Mouse (Mus musculus) v-Abl transformed pro-B cells (cell line): ENCODE measurements around the gene Kcnd1.

ENCODE experiments used
- in situ Hi-C, 2 experiments: fragments of 400-800 bp; cut with MboI; formaldehyde crosslinking; loops; one replicate each; pipeline ENCODE4 v1.15.1; 2025; ENCODE audit not compliant: unreplicated experiment in 2 of 2

The Kcnd1 gene

GRCm38 (mm10) chrX:7821865-7822779, at the start of gene Kcnd1:
TSS of gene Kcnd1 (plus strand) at chrX:7822289.
- in situ Hi-C loops, result loop anchor here (25.0 kb wide), 1 partner anchor 190 kb away; the partner anchor contains the start of gene Glod5 (in 2 of the 2)

- in situ Hi-C loops, result loop anchor here in 1 of 2 experiments (10.0 kb wide), 1 partner anchor 348 kb away; no protein-coding TSS in a partner anchor
Observed at GRCm38 (mm10) chrX:7772766-7773165, 49.3 kb upstream of the Kcnd1 start.

GRCm38 (mm10) chrX:7775501-7776205, 46.4 kb upstream of the Kcnd1 start:
- in situ Hi-C loops, result loop anchor here in 1 of 2 experiments (10.0 to 25.0 kb wide), 2 partner anchors 351 to 1513 kb away; no protein-coding TSS in a partner anchor

- in situ Hi-C loops, result loop anchor here in 1 of 2 experiments (10.0 to 25.0 kb wide), 2 partner anchors 352 to 1514 kb away; no protein-coding TSS in a partner anchor
Observed at GRCm38 (mm10) chrX:7776329-7777082, 45.6 kb upstream of the Kcnd1 start.

GRCm38 (mm10) chrX:7778450-7779244, 43.4 kb upstream of the Kcnd1 start:
- in situ Hi-C loops, result loop anchor here in 1 of 2 experiments (10.0 to 25.0 kb wide), 2 partner anchors 354 to 1516 kb away; no protein-coding TSS in a partner anchor

- in situ Hi-C loops, result loop anchor here in 1 of 2 experiments (10.0 to 25.0 kb wide), 2 partner anchors 354 to 1517 kb away; no protein-coding TSS in a partner anchor
Observed at GRCm38 (mm10) chrX:7779294-7779693, 42.8 kb upstream of the Kcnd1 start.

GRCm38 (mm10) chrX:7782603-7783092, 39.4 kb upstream of the Kcnd1 start:
- in situ Hi-C loops, result loop anchor here in 1 of 2 experiments (25.0 kb wide), 1 partner anchor 1520 kb away; no protein-coding TSS in a partner anchor

GRCm38 (mm10) chrX:7789542-7790136, 32.5 kb upstream of the Kcnd1 start, which contains the start of gene Gripap1:
TSS of gene Gripap1 (plus strand) at chrX:7789765.
- in situ Hi-C loops, result loop anchor here (5.0 to 25.0 kb wide), 3 partner anchors 42 to 1527 kb away; no protein-coding TSS in a partner anchor

GRCm38 (mm10) chrX:7790309-7790708, 31.8 kb upstream of the Kcnd1 start:
- in situ Hi-C loops, result loop anchor here (5.0 to 25.0 kb wide), 3 partner anchors 43 to 1528 kb away; no protein-coding TSS in a partner anchor

GRCm38 (mm10) chrX:7793361-7793760, 28.7 kb upstream of the Kcnd1 start:
- in situ Hi-C loops, result loop anchor here (5.0 to 25.0 kb wide), 3 partner anchors 46 to 1531 kb away; no protein-coding TSS in a partner anchor

- in situ Hi-C loops, result loop anchor here (10.0 to 25.0 kb wide), 2 partner anchors 50 to 1533 kb away; no protein-coding TSS in a partner anchor
Observed at GRCm38 (mm10) chrX:7795016-7795415, 27.1 kb upstream of the Kcnd1 start.

GRCm38 (mm10) chrX:7797327-7797726, 24.8 kb upstream of the Kcnd1 start:
- in situ Hi-C loops, result loop anchor here (10.0 to 25.0 kb wide), 2 partner anchors 53 to 1535 kb away; no protein-coding TSS in a partner anchor

- in situ Hi-C loops, result loop anchor here (25.0 kb wide), 1 partner anchor 210 kb away; the partner anchor contains the start of gene Glod5 (in 2 of the 2)
Observed at GRCm38 (mm10) chrX:7802157-7802556, 19.9 kb upstream of the Kcnd1 start.

- in situ Hi-C loops, result loop anchor here (25.0 kb wide), 1 partner anchor 197 kb away; the partner anchor contains the start of gene Glod5 (in 2 of the 2)
Observed at GRCm38 (mm10) chrX:7815016-7815415, 7.1 kb upstream of the Kcnd1 start.

GRCm38 (mm10) chrX:7837146-7837545, 15.1 kb downstream of the Kcnd1 start:
- in situ Hi-C loops, result no loop called here

GRCm38 (mm10) chrX:7840842-7841162, 18.7 kb downstream of the Kcnd1 start:
- in situ Hi-C loops, result no loop called here

- in situ Hi-C loops, result no loop called here
Observed at GRCm38 (mm10) chrX:7841163-7842162, 19.4 kb downstream of the Kcnd1 start, which contains the start of gene Otud5. TSS of gene Otud5 (plus strand) at chrX:7841364.
